Mouse (Mus musculus): ENCODE measurements around the gene Lgals1. TPM values are rescaled to one million over a fixed set of nuclear protein-coding genes. Genes with fewer than 3 reads are reported as not detected.

The Lgals1 gene
- polyA plus RNA-seq, 1 experiment from 2014 or later = 838 TPM

DNA sequence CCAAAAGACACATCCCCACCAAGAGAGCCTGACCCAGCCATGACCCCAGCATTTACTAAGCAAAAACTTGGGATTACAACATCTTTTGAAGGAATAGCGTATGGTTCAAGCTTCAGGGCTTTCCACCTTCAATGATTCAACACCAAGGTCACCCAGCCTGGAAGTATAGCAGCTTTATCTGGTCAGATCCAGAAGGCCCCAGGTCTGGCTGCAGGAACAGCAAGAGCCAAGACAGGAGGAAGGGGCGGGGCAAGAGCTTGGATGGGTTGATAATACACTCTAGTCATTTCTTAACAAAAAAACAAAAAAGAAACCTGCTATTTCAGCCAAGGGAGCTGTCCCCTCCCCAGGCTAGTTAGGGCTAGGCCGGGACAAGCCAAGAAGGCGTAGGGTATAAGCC, 29.0 kb upstream of the Lgals1 start:
- H3K4me3 ChIP-seq (replicated peaks) = no peak overlapping the region
- no peak for ATAC-seq (replicated peaks; ENCODE audit: low FRiP score)
- H3K27me3 ChIP-seq = no peaks in the 10 kb centered on the region
- peaks cover 87% of the 10 kb centered on the region for H3K4me1 ChIP-seq
- H3K9ac ChIP-seq = no peak overlapping the region
- peaks cover 22% of the 10 kb centered on the region for H3K36me3 ChIP-seq
- WGBS = 91% methylated on average over 4 of the region's 4 CpGs
- H3K27ac ChIP-seq = peak overlapping the region; percentile 24; the same call in 1 of the 2 replicates
- H3K9me3 ChIP-seq (replicated peaks) = no peaks in the 10 kb centered on the region
- H3K4me2 ChIP-seq = no peak overlapping the region

DNA sequence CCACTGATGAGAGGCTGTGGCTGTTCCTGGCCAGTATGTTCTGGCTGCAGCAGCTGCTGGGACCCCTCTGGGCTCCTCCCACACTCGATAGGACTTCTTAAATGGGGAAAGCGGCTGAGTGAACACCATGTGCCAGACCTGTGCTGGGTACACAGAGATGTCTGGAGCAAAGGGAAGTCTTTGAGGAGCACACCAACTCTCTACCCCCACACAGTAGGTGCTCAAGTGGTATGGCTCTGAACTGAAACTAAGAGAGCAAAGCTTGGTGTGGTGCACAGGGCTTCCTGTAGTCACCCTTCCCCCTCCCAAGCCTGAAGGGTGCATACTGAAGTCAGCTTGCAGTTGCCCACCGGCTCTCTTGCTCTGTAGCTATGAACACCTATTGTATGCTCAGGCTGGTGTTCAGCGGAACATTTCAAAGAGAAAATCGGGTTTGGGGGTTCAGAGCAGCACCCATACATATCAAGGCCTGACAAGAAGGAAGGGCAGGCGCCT, 28.0 kb upstream of the Lgals1 start:
- peaks cover 84% of the 10 kb centered on the region for H3K4me1 ChIP-seq
- peaks cover 21% of the 10 kb centered on the region for H3K36me3 ChIP-seq
- H3K27ac ChIP-seq = peak overlapping the region; percentile 63
- H3K4me2 ChIP-seq = peak overlapping the region; percentile 77
- 46% methylated on average over 6 of the region's 6 CpGs for WGBS
- ATAC-seq (replicated peaks; ENCODE audit: low FRiP score) = no peak
- peak overlapping the region; percentile 63 for H3K4me3 ChIP-seq (replicated peaks)
- H3K9me3 ChIP-seq (replicated peaks) = no peaks in the 10 kb centered on the region
- H3K9ac ChIP-seq = no peak overlapping the region; the same call in 1 of the 2 replicates
- no peaks in the 10 kb centered on the region for H3K27me3 ChIP-seq

DNA sequence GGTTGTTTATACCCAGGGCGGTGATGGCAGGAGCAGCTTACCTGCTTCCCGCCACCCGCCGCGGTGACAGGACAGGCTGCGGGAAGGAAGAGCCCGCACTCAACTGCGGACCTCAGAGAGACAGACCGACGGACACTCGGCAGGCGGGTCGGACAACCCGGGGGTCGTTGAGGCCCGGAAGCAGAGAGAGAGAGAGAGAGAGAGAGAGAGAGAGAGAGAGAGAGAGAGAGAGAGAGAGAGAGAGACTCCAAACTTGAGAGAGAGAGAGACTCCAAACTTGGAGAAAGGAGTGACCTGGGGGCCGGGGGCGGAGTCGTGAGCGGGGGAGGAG, 27.2 kb upstream of the Lgals1 start, which contains the start of gene Gm49510:
Gene Gm49510 (plus strand): TSS at position 259 of the 331 bp plus-strand sequence.
- Histone ChIP-seq H3K9ac (peak within 1 kb of the TSS; percentile 61), H3K36me3 (peaks cover 25% of the 10 kb centered on the region), H3K9me3 (replicated peaks) (no peaks in the 10 kb centered on the region), H3K4me3 (replicated peaks) (peak within 1 kb of the TSS; percentile 63), H3K4me1 (peaks cover 76% of the 10 kb centered on the region), H3K27ac (peak within 1 kb of the TSS; percentile 63), H3K27me3 (no peaks in the 10 kb centered on the region), H3K4me2 (peak within 1 kb of the TSS; percentile 77)
- no peak for ATAC-seq (replicated peaks; ENCODE audit: low FRiP score)
- 2% methylated on average over 19 of the region's 20 CpGs for WGBS

DNA sequence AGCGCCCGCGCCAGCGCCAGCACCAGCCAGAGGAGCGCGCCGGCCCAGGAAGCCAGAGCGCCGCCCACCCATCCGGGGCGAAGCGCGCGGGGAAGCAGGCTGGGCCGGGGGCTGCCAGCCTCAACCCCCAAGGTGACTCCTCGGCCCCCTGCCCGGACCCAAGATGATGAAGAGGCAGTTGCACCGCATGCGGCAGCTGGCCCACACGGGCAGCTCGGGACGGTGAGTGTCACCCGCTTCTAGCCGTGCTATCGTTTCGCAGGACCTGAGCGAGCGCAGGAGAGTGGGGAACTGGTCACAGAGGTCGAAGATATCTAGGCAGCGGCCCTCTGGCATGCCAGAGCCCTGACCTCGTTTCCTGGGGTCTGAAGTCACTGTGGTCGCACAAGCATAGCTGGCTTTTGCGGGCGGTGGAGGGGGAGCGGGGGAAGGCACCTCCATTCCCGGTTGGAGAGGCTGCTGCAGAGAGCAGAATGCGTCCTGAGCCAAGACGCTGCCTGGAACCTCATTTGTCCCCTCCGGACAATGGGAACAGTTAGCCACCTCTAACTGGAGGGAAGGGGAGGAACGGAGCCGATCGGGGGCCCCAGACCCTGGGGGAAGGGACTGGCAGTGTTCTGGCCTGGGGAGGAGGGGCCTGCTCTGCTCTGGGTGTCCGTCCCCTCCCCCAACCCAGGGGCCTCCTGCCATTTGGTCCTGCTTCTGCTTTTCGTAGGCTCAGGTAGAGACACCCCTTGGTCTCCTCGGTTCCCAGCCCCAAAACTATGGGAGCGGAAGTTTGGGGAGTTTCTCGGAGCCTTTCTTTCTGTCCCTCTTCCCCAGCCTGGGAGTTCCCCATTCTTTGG, 26.6 kb upstream of the Lgals1 start, which contains the start of gene Sh3bp1:
Gene Sh3bp1 (plus strand): TSS at position 29 of the 845 bp plus-strand sequence.
- Histone ChIP-seq H3K36me3 (peaks cover 31% of the 10 kb centered on the region), H3K9me3 (replicated peaks) (no peaks in the 10 kb centered on the region), H3K4me1 (peaks cover 70% of the 10 kb centered on the region), H3K9ac (peak within 1 kb of the TSS; percentile 61), H3K4me3 (replicated peaks) (peak within 1 kb of the TSS; percentile 63), H3K4me2 (peak within 1 kb of the TSS; percentile 77), H3K27me3 (no peaks in the 10 kb centered on the region), H3K27ac (peak within 1 kb of the TSS; percentile 63)
- WGBS = 2% methylated on average over 47 of the region's 47 CpGs
- 0 out of 2 replicates have a peak, but pooled peaks have one; percentile 52 for ATAC-seq (replicated peaks; ENCODE audit: low FRiP score)

DNA sequence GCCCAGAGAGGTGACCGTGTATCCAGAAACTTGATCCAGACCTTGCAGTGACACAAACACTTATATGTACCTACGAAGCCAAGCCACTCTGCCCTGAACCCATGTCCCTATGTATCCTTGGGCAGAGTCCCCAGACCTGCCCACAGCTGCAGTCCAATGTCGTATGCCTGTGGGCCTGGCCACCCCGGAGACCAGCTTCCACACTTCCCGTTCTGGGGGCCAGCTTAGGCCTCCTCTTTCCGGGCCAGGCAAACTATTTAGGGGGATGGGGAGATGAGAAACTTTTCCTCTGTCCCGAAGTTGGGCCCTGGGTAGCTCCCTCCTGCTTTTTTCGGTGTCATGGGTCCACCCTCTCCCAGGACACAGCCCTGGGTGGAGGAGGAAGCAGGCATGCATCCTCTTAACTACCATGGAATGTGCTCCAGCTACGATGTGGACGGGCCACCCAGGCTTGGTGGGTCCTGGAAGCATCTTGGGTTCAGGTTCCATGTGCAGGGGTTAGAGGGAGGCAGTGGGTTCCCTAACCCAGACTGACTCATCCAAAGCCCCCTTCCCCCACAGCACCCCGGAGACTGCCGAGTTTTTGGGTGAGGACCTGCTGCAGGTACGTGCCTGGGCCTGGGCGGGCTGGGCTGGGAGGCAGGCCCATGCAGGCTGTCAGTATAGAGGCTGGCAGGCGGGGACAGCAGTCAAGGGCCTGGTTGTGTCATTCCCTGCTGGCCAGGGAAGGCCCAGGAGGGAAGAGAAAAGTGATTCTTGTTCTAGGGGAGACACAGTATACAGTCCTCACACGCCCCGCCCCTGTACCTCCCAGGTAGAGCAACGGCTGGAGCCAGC, 25.7 kb upstream of the Lgals1 start:
- Histone ChIP-seq H3K9me3 (replicated peaks) (no peaks in the 10 kb centered on the region), H3K4me1 (peaks cover 62% of the 10 kb centered on the region), H3K4me2 (peak overlapping the region; percentile 77), H3K36me3 (peaks cover 38% of the 10 kb centered on the region), H3K9ac (peak overlapping the region; percentile 61), H3K4me3 (replicated peaks) (peak overlapping the region; percentile 63), H3K27ac (peak overlapping the region; percentile 63), H3K27me3 (no peaks in the 10 kb centered on the region)
- ATAC-seq (replicated peaks; ENCODE audit: low FRiP score) = no peak
- WGBS = 14% methylated on average over 18 of the region's 18 CpGs

DNA sequence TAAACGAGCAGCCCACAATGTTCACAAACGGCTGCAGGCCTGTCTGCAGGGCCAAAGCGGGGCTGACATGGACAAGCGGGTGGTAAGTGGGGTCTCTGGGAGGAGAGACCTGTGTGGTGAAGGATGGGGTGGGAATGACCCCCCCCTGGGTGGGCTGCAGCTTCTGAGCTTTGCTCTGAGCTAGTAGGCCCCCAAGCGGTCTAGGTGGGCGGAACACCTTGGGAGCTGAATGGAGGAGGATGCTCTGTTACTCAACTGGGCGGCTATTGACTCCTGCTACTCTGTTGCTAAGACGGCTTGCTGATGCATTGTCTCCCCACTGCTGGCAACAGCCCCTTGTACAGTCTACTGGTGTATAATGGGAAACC, 25.1 kb upstream of the Lgals1 start:
- Histone ChIP-seq H3K36me3 (peaks cover 44% of the 10 kb centered on the region), H3K4me2 (peak overlapping the region; percentile 77), H3K4me3 (replicated peaks) (peak overlapping the region; percentile 63), H3K9me3 (replicated peaks) (no peaks in the 10 kb centered on the region), H3K27ac (peak overlapping the region; percentile 63; the same call in 1 of the 2 replicates), H3K4me1 (peaks cover 56% of the 10 kb centered on the region), H3K9ac (peak overlapping the region; percentile 61; the same call in 1 of the 2 replicates), H3K27me3 (no peaks in the 10 kb centered on the region)
- no peak for ATAC-seq (replicated peaks; ENCODE audit: low FRiP score)
- 54% methylated on average over 8 of the region's 8 CpGs for WGBS

DNA sequence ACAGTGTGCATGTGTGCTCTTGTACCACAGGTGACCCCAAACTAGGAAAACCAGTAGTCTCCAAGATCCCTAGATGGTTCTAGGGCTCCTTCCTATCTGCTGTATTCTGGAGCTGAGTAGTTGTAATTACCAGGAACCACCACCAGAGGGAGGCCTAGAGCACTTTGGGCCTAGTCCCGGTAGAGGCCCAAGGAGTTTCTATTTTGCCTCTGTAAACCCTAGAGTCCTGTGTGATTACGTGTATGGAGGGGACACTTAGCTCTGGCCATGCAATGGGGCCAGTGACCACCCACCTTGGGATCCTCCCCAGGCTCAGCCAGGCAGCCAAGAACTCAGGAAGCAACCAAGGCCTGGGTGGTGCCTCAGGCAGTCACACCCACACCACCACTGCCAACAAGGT, 23.3 kb upstream of the Lgals1 start:
- Histone ChIP-seq H3K9me3 (replicated peaks) (no peaks in the 10 kb centered on the region), H3K36me3 (peaks cover 62% of the 10 kb centered on the region), H3K4me3 (replicated peaks) (no peak overlapping the region), H3K9ac (no peak overlapping the region), H3K27me3 (no peaks in the 10 kb centered on the region), H3K27ac (no peak overlapping the region), H3K4me2 (no peak overlapping the region), H3K4me1 (peaks cover 39% of the 10 kb centered on the region)
- WGBS = 6% methylated on average over 2 of the region's 2 CpGs
- ATAC-seq (replicated peaks; ENCODE audit: low FRiP score) = no peak

DNA sequence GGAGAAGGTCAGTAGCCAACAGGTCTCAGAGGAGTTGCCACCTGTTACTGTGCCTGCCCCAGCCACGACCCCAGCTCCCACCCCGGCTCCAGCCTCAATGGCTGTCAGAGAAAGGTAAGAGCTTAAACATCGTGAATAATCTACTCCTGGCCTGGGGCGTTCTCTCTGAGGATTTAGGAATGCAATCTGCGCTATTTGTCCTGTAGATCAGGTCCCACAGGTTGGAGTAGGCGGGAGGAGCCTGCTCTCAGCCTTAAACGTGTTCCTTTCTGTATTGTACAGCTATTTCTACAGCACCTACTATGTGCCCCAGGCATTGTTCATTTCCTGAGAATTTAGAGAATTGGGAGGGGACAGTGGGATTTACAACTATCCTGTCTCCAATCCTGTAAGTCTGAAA, 18.1 kb upstream of the Lgals1 start:
- no peak overlapping the region for H3K4me2 ChIP-seq
- H3K4me3 ChIP-seq (replicated peaks) = no peak overlapping the region
- no peaks in the 10 kb centered on the region for H3K27me3 ChIP-seq
- H3K4me1 ChIP-seq = peaks cover 6% of the 10 kb centered on the region
- WGBS = 81% methylated on average over 7 of the region's 7 CpGs
- no peak for ATAC-seq (replicated peaks; ENCODE audit: low FRiP score)
- H3K27ac ChIP-seq = no peak overlapping the region; the same call in 1 of the 2 replicates
- no peak overlapping the region for H3K9ac ChIP-seq
- H3K9me3 ChIP-seq (replicated peaks) = no peaks in the 10 kb centered on the region
- H3K36me3 ChIP-seq = peaks cover 88% of the 10 kb centered on the region

DNA sequence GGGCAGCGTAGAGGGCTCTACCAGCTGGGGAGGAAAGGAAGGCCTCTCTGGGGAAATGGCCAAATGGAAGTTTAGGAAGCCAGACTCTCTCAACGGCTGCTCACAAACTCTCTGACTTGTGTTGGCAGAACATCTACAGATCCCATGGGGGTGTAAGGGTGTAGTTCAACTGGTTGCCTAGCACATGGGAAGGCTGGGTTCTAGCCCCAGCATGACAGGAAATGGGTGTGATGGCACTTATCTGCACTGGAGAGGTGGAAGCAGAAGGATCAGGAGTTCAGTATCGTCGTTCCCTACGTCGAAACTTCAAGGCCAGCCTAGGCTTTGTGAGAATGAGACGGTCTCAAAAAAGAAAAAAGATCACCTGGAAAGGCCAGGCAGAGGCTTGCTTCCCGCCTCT, 17.5 kb upstream of the Lgals1 start:
- no peak for ATAC-seq (replicated peaks; ENCODE audit: low FRiP score)
- no peak overlapping the region for H3K9ac ChIP-seq
- H3K4me1 ChIP-seq = peaks cover 7% of the 10 kb centered on the region
- no peak overlapping the region for H3K4me3 ChIP-seq (replicated peaks)
- no peak overlapping the region for H3K27ac ChIP-seq
- 89% methylated on average over 8 of the region's 8 CpGs for WGBS
- H3K27me3 ChIP-seq = no peaks in the 10 kb centered on the region
- peaks cover 82% of the 10 kb centered on the region for H3K36me3 ChIP-seq
- no peak overlapping the region for H3K4me2 ChIP-seq
- H3K9me3 ChIP-seq (replicated peaks) = no peaks in the 10 kb centered on the region

DNA sequence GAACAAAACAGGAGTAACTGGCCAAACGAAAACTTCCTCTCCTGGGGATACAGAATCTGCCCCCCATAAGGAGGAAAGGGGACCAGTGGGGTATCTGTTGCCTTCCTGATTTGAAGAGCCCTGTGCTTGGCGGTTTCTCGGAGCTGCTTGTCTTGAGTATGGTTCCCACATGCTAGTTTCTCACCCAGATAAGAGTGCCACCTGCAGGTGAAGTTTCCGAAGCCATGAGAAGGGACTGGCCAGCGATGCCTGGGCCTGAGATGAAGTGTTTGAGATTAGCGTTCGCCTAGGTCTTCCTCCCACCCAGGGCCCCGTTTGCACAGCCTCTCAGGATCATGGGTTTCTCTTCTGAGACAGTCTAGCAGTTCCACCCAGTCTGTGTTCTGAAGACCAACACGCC, 14.5 kb upstream of the Lgals1 start:
- 37% methylated on average over 9 of the region's 9 CpGs for WGBS
- H3K4me2 ChIP-seq = no peak overlapping the region
- H3K4me3 ChIP-seq (replicated peaks) = no peak overlapping the region
- H3K9me3 ChIP-seq (replicated peaks) = no peaks in the 10 kb centered on the region
- no peak for ATAC-seq (replicated peaks; ENCODE audit: low FRiP score)
- peaks cover 37% of the 10 kb centered on the region for H3K4me1 ChIP-seq
- H3K27me3 ChIP-seq = no peaks in the 10 kb centered on the region
- no peak overlapping the region for H3K27ac ChIP-seq
- H3K9ac ChIP-seq = no peak overlapping the region
- H3K36me3 ChIP-seq = peaks cover 57% of the 10 kb centered on the region

DNA sequence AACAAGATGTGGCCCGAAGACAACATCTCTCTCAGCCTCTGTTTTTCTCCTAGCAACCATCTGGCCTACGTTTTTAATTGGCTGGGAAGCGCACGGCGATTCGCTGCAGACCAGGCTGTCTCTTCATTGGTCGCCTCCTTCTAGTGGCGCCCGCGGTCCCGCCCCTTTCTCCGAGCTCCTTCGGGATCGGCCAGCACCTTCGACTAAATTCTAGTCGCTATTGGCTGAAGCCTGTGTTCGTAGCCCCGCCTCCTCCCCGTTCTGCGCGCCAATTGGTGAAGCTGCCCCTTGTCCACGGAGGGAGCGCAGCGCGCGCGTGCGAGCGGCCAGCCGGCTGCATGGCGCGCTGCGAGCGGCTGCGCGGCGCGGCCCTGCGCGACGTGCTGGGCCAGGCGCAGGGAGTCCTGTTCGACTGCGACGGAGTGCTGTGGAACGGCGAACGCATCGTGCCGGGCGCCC, 12.9 kb upstream of the Lgals1 start, which contains the start of gene Pdxp:
Gene Pdxp (plus strand): TSS at position 288 of the 459 bp plus-strand sequence.
- Histone ChIP-seq H3K36me3 (peaks cover 52% of the 10 kb centered on the region), H3K27ac (peak within 1 kb of the TSS; percentile 92), H3K9me3 (replicated peaks) (no peaks in the 10 kb centered on the region), H3K9ac (peak within 1 kb of the TSS; percentile 82), H3K4me1 (peaks cover 46% of the 10 kb centered on the region), H3K27me3 (no peaks in the 10 kb centered on the region), H3K4me3 (replicated peaks) (peak within 1 kb of the TSS; percentile 78), H3K4me2 (peak within 1 kb of the TSS; percentile 100)
- WGBS = under 1% methylated on average over 51 of the region's 51 CpGs
- ATAC-seq (replicated peaks; ENCODE audit: low FRiP score) = peak; percentile 91
